Mouse (Mus musculus): ENCODE results near the gene Myh9.

DNA sequence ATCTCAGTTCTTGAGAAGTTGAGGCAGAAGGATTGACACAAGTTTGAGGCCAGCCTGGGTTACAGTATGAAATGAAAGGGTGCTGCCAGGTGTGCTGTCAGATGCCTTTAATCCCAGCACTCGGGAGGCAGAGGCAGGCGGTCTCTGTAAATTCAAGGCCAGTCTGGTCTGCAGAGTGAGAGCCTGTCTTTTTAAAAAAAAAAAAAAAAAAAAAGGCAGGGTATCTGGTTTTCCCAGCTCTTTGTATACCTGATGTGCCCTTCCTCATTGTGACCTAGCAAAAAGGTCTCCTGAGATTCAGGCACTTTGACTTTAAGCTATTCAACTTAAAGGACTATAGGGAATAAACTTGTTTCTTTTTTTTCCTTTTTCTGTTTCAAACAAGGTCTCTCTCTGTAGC is 10.0 kb upstream of the Myh9 start:
- TF ChIP-seq GATA1 (IDR thresholded peaks at IDR 0.05; ENCODE audit: borderline replicate concordance, low read length) (no peak), FLI1 (IDR thresholded peaks at IDR 0.05; ENCODE audit: low read length) (no peak)

All from megakaryocyte, embryonic 14.5 days (primary cell).